Comparison of ENCODE assay signal across 18 mouse cellular contexts in the genomic region with DNA sequence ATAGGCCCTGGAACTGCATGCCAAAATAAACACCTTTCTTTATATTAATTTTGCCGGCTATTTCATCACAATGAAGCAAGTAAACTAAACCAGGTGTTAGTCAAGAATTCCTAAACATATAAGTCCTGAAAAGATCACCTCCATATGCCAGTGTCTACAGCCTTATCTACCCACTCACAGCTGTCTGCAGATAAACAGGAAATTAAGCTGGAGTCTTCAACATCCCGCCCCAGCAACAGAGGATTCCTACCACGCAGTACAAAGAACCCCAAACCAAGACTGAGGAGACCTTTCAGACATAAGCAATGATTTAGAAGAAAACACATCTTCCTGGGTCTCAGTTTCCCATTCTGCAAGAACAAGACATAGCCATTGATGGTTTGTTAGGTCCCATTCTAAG. TPM values are rescaled to one million over a fixed set of nuclear protein-coding genes. Genes with fewer than 3 reads are reported as not detected.
DNase-seq lines count a peak whose midpoint lies in the region; ATAC-seq and TF ChIP-seq lines count a peak whose summit lies in the region.
"Had no signal": no experiment of that assay in that cellular context is flagged by ENCODE, and none has a peak within 500 bp of the region (broad histone marks: within the 10 kb centered on the region; RNA-seq: fewer than 3 reads in every experiment).

No protein-coding gene starts in this region.

- peaks cover 16% of the 10 kb centered on the region for H3K4me1 ChIP-seq in lung, adult 2 months (ENCODE audit: control insufficient read depth, insufficient read depth, low read length)
- peaks cover 21% of the 10 kb centered on the region for H3K4me1 ChIP-seq in embryonic facial prominence, embryonic 10.5 days
- H3K4me1 ChIP-seq in forebrain, embryonic 14.5 days (ENCODE audit: control insufficient read depth, insufficient read depth, low read length): no peaks in the 10 kb centered on the region
- H3K4me1 ChIP-seq: forebrain, embryonic 13.5 days had no signal

- H3K27ac ChIP-seq in embryonic facial prominence, embryonic 10.5 days (replicated peaks): peak overlapping the region; percentile 67; the same call in 1 of the 2 replicates
- H3K27ac ChIP-seq in forebrain, embryonic 14.5 days (ENCODE audit: low read depth, low read length): no peak overlapping the region
- H3K27ac ChIP-seq: forebrain, embryonic 13.5 days had no signal

- DNase-seq in lung, postnatal 36 days: peak; percentile 12
- no peak for DNase-seq in lung, adult 2 months
- DNase-seq in embryonic facial prominence, embryonic 10.5 days (ENCODE audit: low spot score): no peak
- DNase-seq in left cerebral cortex, adult 8-10 months (ENCODE audit: low spot score in 2 of 2): no peak
- no peak for DNase-seq in forebrain, embryonic 14.5 days (ENCODE audit: low spot score)
- DNase-seq in embryo, embryonic 10 days (ENCODE audit: low spot score): no peak
- DNase-seq: adrenal gland, postnatal 10 days; cerebellum, adult 11-12 months; cerebellum, adult 9-10 months; cerebellum, postnatal 25 days; gastrocnemius, adult 2 months; gastrocnemius, postnatal 25 days; heart, postnatal 36 days had no signal

- ATAC-seq in megakaryocyte-erythroid progenitor cell, adult 5-6 weeks (replicated peaks; ENCODE audit: low FRiP score, low TSS enrichment, poor library complexity, severe bottlenecking): 0 out of 2 replicates have a peak, but pooled peaks have one; percentile 25
- ATAC-seq in forebrain, embryonic 14.5 days: no peak
- ATAC-seq: forebrain, embryonic 13.5 days; hindbrain, embryonic 16.5 days had no signal

- no peak for TF ChIP-seq CTCF in lung, adult 2 months (IDR thresholded peaks at IDR 0.05; ENCODE audit: insufficient read depth, low read length)

- H3K36me3 ChIP-seq in embryonic facial prominence, embryonic 10.5 days (replicated peaks): peaks cover 27% of the 10 kb centered on the region
- H3K36me3 ChIP-seq in forebrain, embryonic 14.5 days (ENCODE audit: control insufficient read depth, insufficient read depth, low read length): peaks cover 23% of the 10 kb centered on the region

- no peak overlapping the region for H3K9ac ChIP-seq in forebrain, embryonic 14.5 days (ENCODE audit: low read length)
- H3K9ac ChIP-seq: forebrain, embryonic 13.5 days; heart, embryonic 13.5 days had no signal

- no peak overlapping the region for H3K4me3 ChIP-seq in lung, adult 2 months (replicated peaks; ENCODE audit: extremely low read depth, low read depth, low read length)
- H3K4me3 ChIP-seq in embryonic facial prominence, embryonic 10.5 days: no peak overlapping the region
- no peak overlapping the region for H3K4me3 ChIP-seq in forebrain, embryonic 14.5 days (ENCODE audit: low read depth, low read length)
- H3K4me3 ChIP-seq: forebrain, embryonic 13.5 days; gastrocnemius, adult 2 months; heart, embryonic 13.5 days had no signal

- H3K9me3 ChIP-seq in embryonic facial prominence, embryonic 10.5 days: no peaks in the 10 kb centered on the region
- no peaks in the 10 kb centered on the region for H3K9me3 ChIP-seq in forebrain, embryonic 14.5 days (replicated peaks; ENCODE audit: control insufficient read depth, low read length)
- H3K9me3 ChIP-seq: forebrain, embryonic 13.5 days; heart, embryonic 13.5 days had no signal

- no peak for TF ChIP-seq POLR2A in lung, adult 2 months (IDR thresholded peaks at IDR 0.05; ENCODE audit: borderline replicate concordance, extremely low read depth, low read depth, low read length)

- H3K27me3 ChIP-seq in embryonic facial prominence, embryonic 10.5 days (replicated peaks; ENCODE audit: low read depth, poor library complexity, severe bottlenecking): no peaks in the 10 kb centered on the region
- no peaks in the 10 kb centered on the region for H3K27me3 ChIP-seq in forebrain, embryonic 14.5 days (replicated peaks; ENCODE audit: control insufficient read depth, insufficient read depth, low read length)
- H3K27me3 ChIP-seq: CH12.LX; forebrain, embryonic 13.5 days; heart, embryonic 13.5 days had no signal

- no peak overlapping the region for H3K4me2 ChIP-seq in forebrain, embryonic 14.5 days (ENCODE audit: low read length)
- H3K4me2 ChIP-seq: forebrain, embryonic 13.5 days; heart, embryonic 13.5 days had no signal

- WGBS in lung, adult 2 months: 29% methylated on average over 3 of the region's 3 CpGs
- 82% methylated on average over 3 of the region's 3 CpGs for WGBS in embryonic facial prominence, embryonic 10.5 days
- 91% methylated on average over 3 of the region's 3 CpGs for WGBS in forebrain, embryonic 14.5 days

RNA-seq across cellular contexts. Expression of gene Abraxas2, which starts 29.0 kb away (rescaled TPM):
- 7.8 and 12.2 TPM in 2 replicates for polyA plus RNA-seq in lung, adult 2 months (2012; rRNA removed)
- polyA plus RNA-seq in embryonic facial prominence, embryonic 10.5 days (2016; fragmentation: Nextera tagmentation; extraction: Ambion mirVana): 32.1 and 34.3 TPM in 2 replicates
- total RNA-seq in megakaryocyte-erythroid progenitor cell, adult 5-6 weeks (2014; fragmentation: Nextera tagmentation): 26.6 and 38.7 TPM in 2 replicates
- 24.3 and 35.7 TPM in 2 replicates for total RNA-seq in megakaryocyte-erythroid progenitor cell, adult 5-6 weeks (2017)
- total RNA-seq in left cerebral cortex, adult 8-10 months (2022): 10 to 100 TPM; 28.0 to 31.7 (median 29.1) TPM
- polyA plus RNA-seq in forebrain, embryonic 14.5 days (2014; fragmentation: Nextera tagmentation; extraction: Ambion mirVana): 35.9 and 45.5 TPM in 2 replicates

RNA-seq across cellular contexts. Expression of gene Eef1akmt2, which starts 35.6 kb away (rescaled TPM):
- 6.3 and 7.8 TPM in 2 replicates for polyA plus RNA-seq in lung, adult 2 months (2012; rRNA removed)
- 71.0 and 72.1 TPM in 2 replicates for polyA plus RNA-seq in embryonic facial prominence, embryonic 10.5 days (2016; fragmentation: Nextera tagmentation; extraction: Ambion mirVana)
- total RNA-seq in megakaryocyte-erythroid progenitor cell, adult 5-6 weeks (2014; fragmentation: Nextera tagmentation): 23.3 and 40.6 TPM in 2 replicates
- total RNA-seq in megakaryocyte-erythroid progenitor cell, adult 5-6 weeks (2017): 31.8 and 80.4 TPM in 2 replicates
- 10 to 100 TPM; 34.1 to 38.8 (median 37.0) TPM for total RNA-seq in left cerebral cortex, adult 8-10 months (2022)
- 99.8 and 110 TPM in 2 replicates for polyA plus RNA-seq in forebrain, embryonic 14.5 days (2014; fragmentation: Nextera tagmentation; extraction: Ambion mirVana)

RNA-seq across cellular contexts. Expression of gene Zranb1, which starts 42.9 kb away (rescaled TPM):
- polyA plus RNA-seq in lung, adult 2 months (2012; rRNA removed): 5.4 and 10.2 TPM in 2 replicates
- polyA plus RNA-seq in embryonic facial prominence, embryonic 10.5 days (2016; fragmentation: Nextera tagmentation; extraction: Ambion mirVana): 10.9 and 11.0 TPM in 2 replicates
- 26.6 and 31.4 TPM in 2 replicates for total RNA-seq in megakaryocyte-erythroid progenitor cell, adult 5-6 weeks (2014; fragmentation: Nextera tagmentation)
- total RNA-seq in megakaryocyte-erythroid progenitor cell, adult 5-6 weeks (2017): 53.5 and 54.7 TPM in 2 replicates
- total RNA-seq in left cerebral cortex, adult 8-10 months (2022): 10 to 100 TPM; 43.8 to 55.4 (median 47.9) TPM
- polyA plus RNA-seq in forebrain, embryonic 14.5 days (2014; fragmentation: Nextera tagmentation; extraction: Ambion mirVana): 20.9 and 22.2 TPM in 2 replicates
